11 mouse cellular contexts compared by ENCODE assay signal in the genomic region with DNA sequence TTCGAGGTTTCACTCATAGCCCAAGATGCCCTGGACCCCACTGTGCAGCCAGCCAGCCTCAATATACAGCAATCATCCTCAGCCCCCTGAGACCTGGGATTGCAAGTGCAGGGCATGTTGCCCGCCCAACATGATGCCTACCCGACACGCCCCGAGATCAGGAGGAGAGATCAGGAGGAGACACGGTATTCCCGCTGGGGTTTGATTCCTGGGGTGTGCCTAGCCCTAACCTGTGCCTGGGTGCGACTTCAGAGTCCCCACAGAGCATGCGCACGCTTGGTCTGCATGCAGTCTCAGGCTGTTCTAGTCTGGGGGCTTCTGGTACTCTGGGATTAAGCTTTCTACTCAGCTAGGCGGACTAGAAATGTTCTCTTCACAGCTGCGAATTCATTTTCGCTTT. TPM values are rescaled to one million over a fixed set of nuclear protein-coding genes. Genes with fewer than 3 reads are reported as not detected.
A peak's percentile ranks its signal among the peaks of the same experiment; 100 is the strongest.
DNase-seq lines count a peak whose midpoint lies in the region; ATAC-seq and TF ChIP-seq lines count a peak whose summit lies in the region.
"Had no signal": no experiment of that assay in that cellular context is flagged by ENCODE, and none has a peak within 500 bp of the region (broad histone marks: within the 10 kb centered on the region; RNA-seq: fewer than 3 reads in every experiment).

No protein-coding gene starts in this region.

- no peak overlapping the region for H3K4me3 ChIP-seq in kidney, embryonic 16.5 days (ENCODE audit: low read length)
- peak overlapping the region; percentile 48; the same call in 1 of the 2 replicates for H3K4me3 ChIP-seq in G1E (ENCODE audit: low read depth, low read length)
- H3K4me3 ChIP-seq in embryonic facial prominence, embryonic 14.5 days (ENCODE audit: low read depth, low read length) = no peak overlapping the region
- no peak overlapping the region for H3K4me3 ChIP-seq in liver, embryonic 14.5 days (ENCODE audit: insufficient read depth in 1 of 2, low read depth in 2 of 2, low read length in 2 of 2)
- H3K4me3 ChIP-seq: heart, embryonic 12.5 days had no signal

- no peaks in the 10 kb centered on the region for H3K27me3 ChIP-seq in kidney, embryonic 16.5 days (ENCODE audit: insufficient read depth, low read length)
- H3K27me3 ChIP-seq in G1E (ENCODE audit: insufficient read depth, low read length) = no peaks in the 10 kb centered on the region
- H3K27me3 ChIP-seq in embryonic facial prominence, embryonic 14.5 days (replicated peaks; ENCODE audit: control insufficient read depth, insufficient read depth, low read length) = no peaks in the 10 kb centered on the region
- no peaks in the 10 kb centered on the region for H3K27me3 ChIP-seq in liver, embryonic 14.5 days (ENCODE audit: control insufficient read depth, insufficient read depth, low read length)
- H3K27me3 ChIP-seq: heart, embryonic 12.5 days had no signal

- H3K36me3 ChIP-seq in kidney, embryonic 16.5 days (ENCODE audit: insufficient read depth, low read length) = no peaks in the 10 kb centered on the region
- peaks cover 36% of the 10 kb centered on the region for H3K36me3 ChIP-seq in G1E (replicated peaks)
- H3K36me3 ChIP-seq in embryonic facial prominence, embryonic 14.5 days (ENCODE audit: control insufficient read depth, insufficient read depth, low read length) = 0 out of 2 replicates have a peak, but pooled peaks cover 5% of the 10 kb centered on the region
- no peaks in the 10 kb centered on the region for H3K36me3 ChIP-seq in liver, embryonic 14.5 days (replicated peaks; ENCODE audit: control insufficient read depth, insufficient read depth, low read depth)

- H3K9ac ChIP-seq in kidney, embryonic 16.5 days (replicated peaks; ENCODE audit: low read length) = no peak overlapping the region; the same call in 1 of the 2 replicates
- 0 out of 2 replicates have a peak overlapping the region, but pooled peaks have one; percentile 25 for H3K9ac ChIP-seq in embryonic facial prominence, embryonic 14.5 days (ENCODE audit: low read depth, low read length)
- H3K9ac ChIP-seq in liver, embryonic 14.5 days (replicated peaks) = no peak overlapping the region
- H3K9ac ChIP-seq: heart, embryonic 12.5 days had no signal

- no peak for TF ChIP-seq EP300 in liver, embryonic 14.5 days (IDR thresholded peaks at IDR 0.05; ENCODE audit: low read depth)

- intact Hi-C loops in heart, postnatal 10 days (cut with DNase I) = no loop called here

- WGBS in kidney, embryonic 16.5 days = 81% methylated on average over 13 of the region's 13 CpGs
- 76% methylated on average over 13 of the region's 13 CpGs for WGBS in embryonic facial prominence, embryonic 14.5 days
- WGBS in liver, embryonic 14.5 days (ENCODE audit: insufficient replicate concordance) = 77% methylated on average over 13 of the region's 13 CpGs

- H3K4me1 ChIP-seq in kidney, embryonic 16.5 days (ENCODE audit: insufficient read depth, low read length) = peaks cover 40% of the 10 kb centered on the region
- peaks cover 28% of the 10 kb centered on the region for H3K4me1 ChIP-seq in G1E (ENCODE audit: insufficient read depth, low read depth, low read length)
- H3K4me1 ChIP-seq in embryonic facial prominence, embryonic 14.5 days (ENCODE audit: control insufficient read depth, insufficient read depth, low read length) = peaks cover 20% of the 10 kb centered on the region
- H3K4me1 ChIP-seq in liver, embryonic 14.5 days (replicated peaks; ENCODE audit: control insufficient read depth in 2 of 2, insufficient read depth in 2 of 2, low read length in 1 of 2) = peaks cover 17 to 21% of the 10 kb centered on the region in 2 experiments

- no peak for TF ChIP-seq CTCF in G1E (IDR thresholded peaks at IDR 0.05; ENCODE audit: low read depth, low read length)
- no peak for TF ChIP-seq CTCF in liver, embryonic 14.5 days (IDR thresholded peaks at IDR 0.05; ENCODE audit: low read depth)

- H3K4me2 ChIP-seq in kidney, embryonic 16.5 days (replicated peaks; ENCODE audit: low read depth, low read length) = no peak overlapping the region
- H3K4me2 ChIP-seq in embryonic facial prominence, embryonic 14.5 days (ENCODE audit: low read depth, low read length) = no peak overlapping the region; the same call in 1 of the 2 replicates
- peak overlapping the region; percentile 29 for H3K4me2 ChIP-seq in liver, embryonic 14.5 days (ENCODE audit: low read depth)
- H3K4me2 ChIP-seq: heart, embryonic 12.5 days had no signal

- DNase-seq in kidney, postnatal 14 days = no peak
- DNase-seq in G1E (ENCODE audit: low spot score) = no peak
- DNase-seq in embryonic facial prominence, embryonic 14.5 days (ENCODE audit: low spot score) = peak; percentile 14
- DNase-seq in liver, embryonic 14.5 days (ENCODE audit: low read depth in 3 of 3, low spot score in 3 of 3) = no peak
- DNase-seq in layer of hippocampus, adult 18-20 months (ENCODE audit: low spot score in 2 of 2) = no peak
- no peak for DNase-seq in heart, postnatal 10 days
- no peak for DNase-seq in right cerebral cortex, postnatal 36 days (ENCODE audit: low spot score in 2 of 2)
- DNase-seq: right cerebral cortex, adult 18-20 months; thymus, adult 18-20 months had no signal

- peak overlapping the region; percentile 67 for H3K27ac ChIP-seq in kidney, embryonic 16.5 days (ENCODE audit: low read length)
- H3K27ac ChIP-seq in embryonic facial prominence, embryonic 14.5 days (replicated peaks; ENCODE audit: low read depth, low read length) = 0 out of 2 replicates have a peak overlapping the region, but pooled peaks have one; percentile 40
- H3K27ac ChIP-seq in liver, embryonic 14.5 days = peak overlapping the region; percentile 25; the same call in 1 of the 2 replicates

- ATAC-seq in kidney, embryonic 16.5 days (ENCODE audit: low FRiP score, low TSS enrichment) = no peak
- ATAC-seq in G1E (ENCODE audit: extremely low read depth, insufficient number of reproducible peaks, low FRiP score, poor library complexity, severe bottlenecking) = no peak
- no peak for ATAC-seq in embryonic facial prominence, embryonic 14.5 days (ENCODE audit: low read depth)
- no peak for ATAC-seq in liver, embryonic 14.5 days (ENCODE audit: insufficient read depth)

- H3K9me3 ChIP-seq in kidney, embryonic 16.5 days (ENCODE audit: low read length) = no peaks in the 10 kb centered on the region
- no peaks in the 10 kb centered on the region for H3K9me3 ChIP-seq in G1E (replicated peaks)
- H3K9me3 ChIP-seq in embryonic facial prominence, embryonic 14.5 days (ENCODE audit: control insufficient read depth, low read length) = no peaks in the 10 kb centered on the region
- H3K9me3 ChIP-seq in liver, embryonic 14.5 days (ENCODE audit: control insufficient read depth, low read length) = no peaks in the 10 kb centered on the region
- H3K9me3 ChIP-seq: heart, embryonic 12.5 days had no signal

RNA-seq across cellular contexts. Expression of gene Fam120a, which starts 2.7 kb away (rescaled TPM):
- 23.2 and 24.8 TPM in 2 replicates for polyA plus RNA-seq in kidney, embryonic 16.5 days (2015; fragmentation: Nextera tagmentation; extraction: Ambion mirVana)
- total RNA-seq in G1E (2014; fragmentation: Nextera tagmentation) (260 and 279 TPM in 2 replicates), G1E (2017) (102 and 113 TPM in 2 replicates)
- polyA plus RNA-seq in G1E (2012) = 186 and 200 TPM in 2 replicates
- polyA plus RNA-seq in embryonic facial prominence, embryonic 14.5 days (2014; fragmentation: Nextera tagmentation; extraction: Ambion mirVana) = 38.3 and 39.7 TPM in 2 replicates
- 33.9 and 37.4 TPM in 2 replicates for polyA plus RNA-seq in liver, embryonic 14.5 days (2012; rRNA removed)
- 19.1 and 23.2 TPM in 2 replicates for polyA plus RNA-seq in liver, embryonic 14.5 days (2014; fragmentation: Nextera tagmentation; extraction: Ambion mirVana)
- 100 to 1,000 TPM; 112 to 113 TPM for total RNA-seq in layer of hippocampus, adult 18-20 months (2021)
- total RNA-seq in heart, postnatal 10 days (2021) = 100 to 1,000 TPM; 106 to 111 TPM
